Mouse (Mus musculus) heart, embryonic 15.5 days (tissue): ENCODE measurements at regions not wholly inside any gene's neighbourhood (a gene's known extent, or its start where the extent isn't known, plus 50 kb on each side); places are given as distances from the start of the nearest gene placed in this dataset.

ENCODE experiments used
- ATAC-seq: fragments of 200-750 bp; cut with Nextera tagmentation; replicated peaks from 2 replicates; pipeline ENCODE4 v1.8.0; 2017; ENCODE audit warnings: low read depth, moderate TSS enrichment; ENCODE audit not compliant: insufficient number of reproducible peaks, insufficient read depth, low FRiP score
- H3K27ac ChIP-seq: fragments of 300-500 bp; sonication (generic); 2 replicates; pipeline ENCODE4 v1.5.1; 2015; ENCODE audit warnings: mild to moderate bottlenecking, inconsistent platforms
- H3K27me3 ChIP-seq: fragments of 300-500 bp; sonication (generic); 2 replicates; pipeline ENCODE4 v1.6.1; 2015; ENCODE audit warnings: inconsistent platforms
- H3K36me3 ChIP-seq: fragments of 300-500 bp; sonication (generic); 2 replicates; pipeline ENCODE4 v1.6.1; 2015; ENCODE audit warnings: mild to moderate bottlenecking, inconsistent platforms
- H3K4me1 ChIP-seq: fragments of 300-500 bp; sonication (generic); replicated peaks from 2 replicates; pipeline ENCODE4 v1.6.1; 2015; ENCODE audit warnings: inconsistent platforms
- H3K4me2 ChIP-seq: fragments of 300-500 bp; sonication (generic); 2 replicates; pipeline ENCODE4 v1.6.1; 2015; ENCODE audit warnings: inconsistent platforms, mild to moderate bottlenecking, moderate library complexity
- H3K4me3 ChIP-seq: fragments of 300-500 bp; sonication (generic); 2 replicates; pipeline ENCODE4 v1.5.1; 2015; ENCODE audit warnings: mild to moderate bottlenecking, inconsistent platforms
- H3K9ac ChIP-seq: fragments of 300-500 bp; sonication (generic); 2 replicates; pipeline ENCODE4 v1.6.1; 2015; ENCODE audit warnings: mild to moderate bottlenecking, inconsistent platforms
- H3K9me3 ChIP-seq: fragments of 300-500 bp; sonication (generic); replicated peaks from 2 replicates; pipeline ENCODE4 v1.6.1; 2016; ENCODE audit warnings: inconsistent platforms
- WGBS: fragments of 180-500 bp; shearing (Covaris S2); methylation state at CpG from one replicate; pipeline ENCODE4 v1.1.7; 2015; ENCODE audit warnings: mixed read lengths; 5-methylcytosine and 5-hydroxymethylcytosine counted together

GRCm38 (mm10) chr14:115041336-115042054, 50.5 kb upstream of the Gpc5 start:
- H3K9me3 ChIP-seq, result no peaks in the 10 kb centered on the region
- H3K4me2 ChIP-seq, result peak overlapping the region; percentile 98
- H3K27ac ChIP-seq, result peak overlapping the region; percentile 96
- peak; percentile 38 for ATAC-seq
- under 1% methylated on average over 71 of the region's 126 CpGs for WGBS
- peaks cover 29% of the 10 kb centered on the region for H3K36me3 ChIP-seq
- H3K9ac ChIP-seq, result peak overlapping the region; percentile 98
- H3K27me3 ChIP-seq, result no peaks in the 10 kb centered on the region
- H3K4me1 ChIP-seq, result peaks cover 25% of the 10 kb centered on the region
- H3K4me3 ChIP-seq, result peak overlapping the region; percentile 91

DNA sequence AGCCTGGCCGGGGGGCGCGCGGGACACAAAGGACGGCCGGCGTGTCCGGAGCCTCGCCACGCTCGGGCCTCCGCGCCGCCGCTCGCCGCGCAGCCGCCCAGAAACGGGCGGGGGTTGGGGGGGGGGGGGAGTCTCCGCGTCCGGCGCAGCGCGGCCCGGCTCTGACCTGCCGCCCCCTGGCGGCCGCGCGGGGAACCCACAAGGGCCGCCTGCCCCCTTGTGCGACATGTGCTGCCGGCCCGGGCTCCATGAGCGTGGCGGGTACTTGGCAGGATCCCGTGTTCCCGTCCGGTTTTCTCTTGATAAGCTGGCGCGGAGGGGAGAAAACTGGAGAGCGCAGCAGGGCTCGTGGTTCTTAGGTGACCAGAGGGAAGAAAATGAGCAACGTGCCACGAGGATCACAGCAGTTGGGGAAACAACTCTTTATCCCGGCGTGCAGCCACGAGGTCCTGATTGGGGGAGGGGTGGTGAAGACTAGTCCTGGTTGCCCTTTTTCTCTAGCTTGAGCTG, 49.9 kb upstream of the Gpc5 start:
- no peaks in the 10 kb centered on the region for H3K27me3 ChIP-seq
- peaks cover 25% of the 10 kb centered on the region for H3K4me1 ChIP-seq
- H3K36me3 ChIP-seq, result peaks cover 34% of the 10 kb centered on the region
- ATAC-seq, result peak; percentile 83
- peak overlapping the region; percentile 96 for H3K27ac ChIP-seq
- H3K9me3 ChIP-seq, result no peaks in the 10 kb centered on the region
- peak overlapping the region; percentile 91 for H3K4me3 ChIP-seq
- H3K4me2 ChIP-seq, result peak overlapping the region; percentile 98
- H3K9ac ChIP-seq, result peak overlapping the region; percentile 98
- WGBS, result under 1% methylated on average over 36 of the region's 51 CpGs
